Mouse (Mus musculus) ES-E14 (cell line): ENCODE measurements around the gene Zmynd10. TPM values are rescaled to one million over a fixed set of nuclear protein-coding genes. Genes with fewer than 3 reads are reported as not detected.

Source experiments
- DNase-seq: peaks from one replicate; pipeline ENCODE4 v3.0.0-alpha.2; 2013; ENCODE audit warnings: low read depth, low spot score
- H3K27ac ChIP-seq: 2 replicates; pipeline ENCODE4 v1.5.1; 2012; ENCODE audit warnings: low read depth, mild to moderate bottlenecking, low read length, moderate library complexity, mixed read lengths; ENCODE audit not compliant: poor library complexity, insufficient read depth, severe bottlenecking
- H3K36me3 ChIP-seq: 2 replicates; pipeline ENCODE4 v1.6.1; 2012; ENCODE audit warnings: mild to moderate bottlenecking, low read length, moderate library complexity, mixed read lengths; ENCODE audit not compliant: control insufficient read depth, poor library complexity, insufficient read depth, severe bottlenecking
- H3K4me1 ChIP-seq, 2 experiments: fragments of 150-350 bp in 1 of 2; sonication (generic) in 1 of 2; 2 replicates each; pipeline ENCODE4 v1.6.1; 2012; ENCODE audit warnings: low read length in 2 of 2, mild to moderate bottlenecking in 1 of 2, mixed read lengths in 1 of 2; ENCODE audit not compliant: control insufficient read depth in 2 of 2, insufficient read depth in 2 of 2, poor library complexity in 1 of 2
- H3K4me3 ChIP-seq, 2 experiments: fragments of 150-350 bp in 1 of 2; sonication (generic) in 1 of 2; 2 replicates each; pipeline ENCODE4 v1.5.1; 2012; ENCODE audit warnings: low read length in 2 of 2, low read depth in 1 of 2, mild to moderate bottlenecking in 1 of 2, mixed read lengths in 1 of 2; ENCODE audit not compliant: insufficient read depth in 1 of 2, poor library complexity in 1 of 2, severe bottlenecking in 1 of 2
- H3K9ac ChIP-seq: 2 replicates; pipeline ENCODE4 v1.6.1; 2012; ENCODE audit warnings: low read depth, mild to moderate bottlenecking, low read length, mixed read lengths; ENCODE audit not compliant: poor library complexity, insufficient read depth, severe bottlenecking
- H3K9me3 ChIP-seq: fragments of 150-350 bp; sonication (generic); 2 replicates; pipeline ENCODE4 v1.6.1; 2012; ENCODE audit warnings: low read depth, mild to moderate bottlenecking, low read length; ENCODE audit not compliant: control insufficient read depth, insufficient read depth
- CHD2 ChIP-seq: IDR thresholded peaks from 2 replicates; pipeline ENCODE4 v1.6.1; 2014; ENCODE audit warnings: mild to moderate bottlenecking, low read depth, low read length, inconsistent platforms
- HCFC1 ChIP-seq: IDR thresholded peaks from 2 replicates; pipeline ENCODE4 v1.6.1; 2012; ENCODE audit warnings: low read length, inconsistent platforms, borderline replicate concordance; ENCODE audit not compliant: insufficient read depth
- MAFK ChIP-seq: IDR thresholded peaks from 2 replicates; pipeline ENCODE4 v1.6.1; 2014; ENCODE audit warnings: mild to moderate bottlenecking, low read depth, low read length, inconsistent platforms; ENCODE audit not compliant: insufficient read depth
- ZC3H11A ChIP-seq: IDR thresholded peaks from 2 replicates; pipeline ENCODE4 v1.6.1; 2012; ENCODE audit warnings: low read depth, mild to moderate bottlenecking, inconsistent platforms, low read length, borderline replicate concordance
- ZNF384 ChIP-seq: IDR thresholded peaks from 2 replicates; pipeline ENCODE4 v1.6.1; 2012; ENCODE audit warnings: low read depth, low read length, inconsistent platforms
- in situ Hi-C, 2 experiments: fragments of 600-800 bp; cut with MboI; formaldehyde crosslinking; loops; one replicate each; pipeline ENCODE4 v1.15.1; 2025; ENCODE audit warnings: low sequenced_read_pairs in 2 of 2, inconsistent platforms in 1 of 2; ENCODE audit not compliant: unreplicated experiment in 2 of 2
- total RNA-seq: library from RNA; depleted of rRNA; stranded (reverse); fragments of 300-350 nt; gene quantifications from 2 replicates; pipeline ENCODE4 v1.2.3, GENCODE M21; 2012

Zmynd10 gene
- total RNA-seq, 1 experiment: 0.49 TPM

DNA sequence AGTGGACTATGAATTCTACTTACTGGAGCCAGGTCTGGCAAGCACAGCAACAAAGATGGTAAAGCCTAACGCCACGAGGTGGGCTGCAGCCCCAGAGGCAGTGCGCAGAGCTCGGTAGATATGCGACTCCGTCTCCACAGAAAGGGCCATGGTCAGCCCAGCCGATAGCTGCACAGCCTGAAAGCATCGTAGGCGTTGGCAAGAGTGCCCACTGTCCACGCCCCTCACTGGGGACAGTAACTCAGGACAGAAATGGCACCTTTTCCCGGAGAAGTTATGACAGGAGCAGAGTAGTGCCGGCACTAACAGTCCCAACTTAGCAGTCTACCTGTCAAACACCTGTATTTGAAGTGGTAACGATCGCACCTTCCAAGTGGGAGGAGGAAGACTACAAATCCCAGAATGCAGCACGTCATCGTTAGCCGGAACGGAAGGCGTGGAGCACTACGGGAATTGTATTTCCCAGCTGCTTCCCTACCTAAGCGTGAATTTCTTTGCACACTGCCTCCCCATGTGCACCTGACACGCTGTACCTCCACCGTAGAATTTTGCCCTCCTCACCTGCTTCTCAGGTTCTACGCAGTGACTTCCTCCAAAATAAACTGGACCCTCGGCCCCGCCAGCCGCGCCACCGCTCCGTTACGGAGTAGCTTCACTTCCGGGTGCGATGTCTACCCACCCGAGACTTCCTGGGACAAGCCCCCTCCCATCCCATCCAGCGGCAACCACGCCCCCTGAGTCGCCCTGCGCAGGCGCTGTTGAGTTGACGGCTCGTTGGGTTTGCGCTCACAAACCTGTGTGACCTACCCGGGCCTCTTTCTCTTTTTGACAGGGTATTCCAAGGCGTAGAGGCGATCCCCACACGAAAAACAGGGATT, 5.4 kb upstream of the Zmynd10 start, which contains the start of the genes Cyb561d2 and Nprl2:
TSS of gene Cyb561d2 (minus strand) at position 720 of the 878 bp plus-strand sequence.
TSS of gene Nprl2 (plus strand) at position 753 of the 878 bp plus-strand sequence.
- in situ Hi-C loops: no loop called here
- Histone ChIP-seq H3K9ac (peak within 1 kb of the TSS; percentile 80), H3K4me3 (peak within 1 kb of the TSS; percentile 80 to 93), H3K36me3 (peaks cover 25% of the 10 kb centered on the region), H3K4me1 (peaks cover 0 to 11% of the 10 kb centered on the region in 2 experiments; a peak in 2 of 4 replicates), H3K27ac (no peak within 1 kb of the TSS), H3K9me3 (no peaks in the 10 kb centered on the region)
- DNase-seq: peak; percentile 96
- no peak for TF ChIP-seq ZNF384
- peak; percentile 17; the same call in 1 of the 2 replicates for TF ChIP-seq CHD2
- TF ChIP-seq MAFK: no peak
- TF ChIP-seq ZC3H11A: no peak
- peak; percentile 98 for TF ChIP-seq HCFC1

DNA sequence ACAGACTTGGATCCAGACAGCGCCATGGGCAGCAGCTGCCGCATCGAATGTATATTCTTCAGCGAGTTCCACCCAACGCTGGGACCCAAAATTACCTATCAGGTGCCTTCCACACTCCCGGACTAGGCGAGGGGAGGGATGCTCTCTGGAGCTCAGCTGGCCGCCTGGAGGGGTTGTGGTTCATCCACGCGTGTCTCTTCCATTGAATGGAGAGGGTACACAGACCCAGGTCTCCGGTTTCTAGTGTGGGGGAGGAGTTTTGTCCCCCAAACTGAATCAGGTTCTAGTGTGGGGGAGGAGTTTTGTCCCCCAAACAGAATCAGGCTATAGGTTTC, 4.8 kb upstream of the Zmynd10 start:
- H3K9ac ChIP-seq: peak overlapping the region; percentile 80
- in situ Hi-C loops: no loop called here
- peaks cover 0 to 12% of the 10 kb centered on the region in 2 experiments; a peak in 3 of 4 replicates for H3K4me1 ChIP-seq
- H3K27ac ChIP-seq: no peak overlapping the region
- no peaks in the 10 kb centered on the region for H3K9me3 ChIP-seq
- no peak for TF ChIP-seq MAFK
- peaks cover 23% of the 10 kb centered on the region for H3K36me3 ChIP-seq
- no peak for DNase-seq
- peak overlapping the region; percentile 80 to 93 for H3K4me3 ChIP-seq

DNA sequence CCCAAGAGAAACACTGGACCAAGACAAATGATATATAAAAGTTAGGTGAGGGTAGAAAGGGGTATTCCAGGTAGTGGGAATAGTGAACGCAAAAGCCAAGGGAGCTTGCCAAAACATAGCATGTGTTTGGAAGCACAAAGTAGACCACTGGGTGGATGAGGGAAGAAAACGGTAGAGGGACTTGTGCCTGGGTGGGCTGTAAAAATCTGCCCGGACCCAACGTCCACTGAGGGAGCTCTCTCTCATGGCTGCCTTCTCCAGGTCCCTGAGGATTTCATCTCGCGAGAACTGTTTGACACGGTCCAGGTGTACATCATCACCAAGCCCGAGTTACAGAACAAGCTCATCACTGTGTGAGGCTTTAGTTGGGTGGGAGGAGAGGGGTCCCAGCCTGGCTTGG, 4.4 kb upstream of the Zmynd10 start:
- TF ChIP-seq ZNF384: no peak
- no peak for TF ChIP-seq CHD2
- TF ChIP-seq ZC3H11A: no peak
- no peak for TF ChIP-seq MAFK
- no peak for TF ChIP-seq HCFC1
- Histone ChIP-seq H3K27ac (no peak overlapping the region), H3K36me3 (peaks cover 23% of the 10 kb centered on the region), H3K4me1 (peaks cover 0 to 16% of the 10 kb centered on the region in 2 experiments; a peak in 3 of 4 replicates), H3K9me3 (no peaks in the 10 kb centered on the region), H3K4me3 (peak overlapping the region; percentile 80 to 93), H3K9ac (peak overlapping the region; percentile 80; the same call in 1 of the 2 replicates)
- DNase-seq: no peak
- in situ Hi-C loops: no loop called here

DNA sequence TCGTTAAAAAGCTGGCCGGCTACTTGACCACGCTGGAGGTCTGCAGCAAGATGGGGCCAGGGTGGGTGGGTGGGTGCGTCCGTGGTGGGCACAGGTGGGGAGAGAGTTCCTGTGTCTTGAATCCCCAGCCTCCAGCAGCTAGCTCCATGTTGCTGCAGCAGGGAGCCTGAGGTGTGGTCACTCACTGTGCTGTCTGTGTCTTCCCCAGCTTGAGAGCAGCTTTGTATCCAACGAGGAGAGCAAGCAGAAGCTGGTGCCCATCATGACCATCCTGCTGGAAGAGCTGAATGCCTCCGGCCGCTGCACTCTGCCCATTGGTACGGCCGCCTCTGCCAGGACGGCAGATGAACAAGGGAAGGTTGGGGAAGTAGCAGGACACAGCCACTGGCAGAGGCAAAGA, 3.8 kb upstream of the Zmynd10 start:
- Histone ChIP-seq H3K9me3 (no peaks in the 10 kb centered on the region), H3K4me3 (no peak overlapping the region), H3K9ac (no peak overlapping the region), H3K27ac (no peak overlapping the region), H3K36me3 (peaks cover 17% of the 10 kb centered on the region), H3K4me1 (peaks cover 0 to 16% of the 10 kb centered on the region in 2 experiments; a peak in 3 of 4 replicates)
- no peak for TF ChIP-seq HCFC1
- TF ChIP-seq CHD2: no peak
- TF ChIP-seq ZNF384: no peak
- no peak for TF ChIP-seq MAFK
- TF ChIP-seq ZC3H11A: no peak
- in situ Hi-C loops: no loop called here
- no peak for DNase-seq
